In genomic region chr15:33759496-33759895, GRCm38 (mm10) we compare ENCODE assay signal across 17 mouse cellular contexts.
DNase-seq lines count a peak whose midpoint lies in the region; ATAC-seq and TF ChIP-seq lines count a peak whose summit lies in the region.
"Had no signal": no experiment of that assay in that cellular context is flagged by ENCODE, and none has a peak within 500 bp of the region (broad histone marks: within the 10 kb centered on the region; RNA-seq: fewer than 3 reads in every experiment).

No protein-coding gene starts in this region.

- 42% methylated on average over 6 of the region's 6 CpGs for WGBS in kidney, postnatal 0 days
- WGBS in forebrain, embryonic 12.5 days = 84% methylated on average over 6 of the region's 6 CpGs

- H3K9ac ChIP-seq in kidney, postnatal 0 days (ENCODE audit: low read depth, low read length) = no peak overlapping the region
- H3K9ac ChIP-seq in forebrain, embryonic 12.5 days = no peak overlapping the region
- H3K9ac ChIP-seq: hindbrain, embryonic 12.5 days; liver, embryonic 15.5 days had no signal

- no peaks in the 10 kb centered on the region for H3K36me3 ChIP-seq in kidney, postnatal 0 days (ENCODE audit: insufficient read depth, low read length)
- H3K36me3 ChIP-seq in forebrain, embryonic 12.5 days (replicated peaks) = no peaks in the 10 kb centered on the region
- H3K36me3 ChIP-seq: hindbrain, embryonic 12.5 days; liver, embryonic 15.5 days; midbrain, embryonic 10.5 days had no signal

- peak; percentile 28 for DNase-seq in kidney, postnatal 0 days (ENCODE audit: low spot score)
- no peak for DNase-seq in kidney, adult 8-10 months
- peak; percentile 42 for DNase-seq in NIH3T3 (ENCODE audit: low read depth)
- DNase-seq in gastrocnemius, adult 18-20 months (ENCODE audit: low spot score) = peak; percentile 60
- DNase-seq in heart, postnatal 25 days (ENCODE audit: low spot score) = peak; percentile 2
- no peak for DNase-seq in frontal cortex, adult 2 months (ENCODE audit: extremely low spot score in 1 of 2, low spot score in 1 of 2)
- no peak for DNase-seq in frontal cortex, postnatal 36 days (ENCODE audit: low spot score in 2 of 2)
- DNase-seq: adrenal gland, postnatal 36 days; kidney, adult 18-20 months; spleen, adult 18-20 months had no signal

- no peak overlapping the region for H3K4me3 ChIP-seq in kidney, postnatal 0 days (replicated peaks; ENCODE audit: low read depth, low read length)
- H3K4me3 ChIP-seq in forebrain, embryonic 12.5 days (replicated peaks) = no peak overlapping the region
- H3K4me3 ChIP-seq: erythroblast, embryonic 14.5 days; hindbrain, embryonic 12.5 days; liver, embryonic 15.5 days; midbrain, embryonic 10.5 days had no signal

- no peak for TF ChIP-seq CTCF in kidney, postnatal 0 days (IDR thresholded peaks at IDR 0.05; ENCODE audit: low read depth)

- H3K27ac ChIP-seq in kidney, postnatal 0 days = no peak overlapping the region
- H3K27ac ChIP-seq in forebrain, embryonic 12.5 days = no peak overlapping the region
- H3K27ac ChIP-seq: hindbrain, embryonic 12.5 days; liver, embryonic 15.5 days; midbrain, embryonic 10.5 days had no signal

- no peak overlapping the region for H3K4me2 ChIP-seq in kidney, postnatal 0 days (ENCODE audit: low read length)
- H3K4me2 ChIP-seq in forebrain, embryonic 12.5 days = no peak overlapping the region
- H3K4me2 ChIP-seq: hindbrain, embryonic 12.5 days; liver, embryonic 15.5 days had no signal

- intact Hi-C loops in heart, postnatal 25 days (cut with DNase I) = no loop called here

- H3K9me3 ChIP-seq in kidney, postnatal 0 days (replicated peaks; ENCODE audit: low read length) = no peaks in the 10 kb centered on the region; the same call in 1 of the 2 replicates
- no peaks in the 10 kb centered on the region for H3K9me3 ChIP-seq in forebrain, embryonic 12.5 days
- H3K9me3 ChIP-seq: hindbrain, embryonic 12.5 days; liver, embryonic 15.5 days; midbrain, embryonic 10.5 days had no signal

- H3K27me3 ChIP-seq in kidney, postnatal 0 days (ENCODE audit: insufficient read depth, low read length) = no peaks in the 10 kb centered on the region
- no peaks in the 10 kb centered on the region for H3K27me3 ChIP-seq in forebrain, embryonic 12.5 days
- H3K27me3 ChIP-seq: CH12.LX; hindbrain, embryonic 12.5 days; liver, embryonic 15.5 days; Patski had no signal

- H3K4me1 ChIP-seq in kidney, postnatal 0 days (replicated peaks; ENCODE audit: insufficient read depth, low read length) = no peaks in the 10 kb centered on the region
- no peaks in the 10 kb centered on the region for H3K4me1 ChIP-seq in forebrain, embryonic 12.5 days
- H3K4me1 ChIP-seq: hindbrain, embryonic 12.5 days; liver, embryonic 15.5 days; midbrain, embryonic 10.5 days had no signal

- ATAC-seq in kidney, postnatal 0 days (replicated peaks; ENCODE audit: low FRiP score, low read depth) = no peak
- no peak for ATAC-seq in forebrain, embryonic 12.5 days (ENCODE audit: low FRiP score)
- ATAC-seq: Patski had no signal

Comparison
In these comparisons a context has a peak if more than half of its experiments do, and no peak if none do; other contexts are left out.
1. DNase-seq: peak in kidney, postnatal 0 days (single experiment), NIH3T3 (single experiment), gastrocnemius, adult 18-20 months (single experiment) and heart, postnatal 25 days (single experiment); none in kidney, adult 8-10 months (0 of 2), frontal cortex, adult 2 months (0 of 2) and frontal cortex, postnatal 36 days (0 of 2).